Mouse (Mus musculus) forebrain, embryonic 13.5 days (tissue): ENCODE measurements around the gene Mapk7. TPM values are rescaled to one million over a fixed set of nuclear protein-coding genes. Genes with fewer than 3 reads are reported as not detected.
A peak's percentile ranks its signal among the peaks of the same experiment; 100 is the strongest.

Experiments used
- ATAC-seq: fragments of 200-750 bp; cut with Nextera tagmentation; 2 replicates; pipeline ENCODE4 v1.8.0; 2017
- H3K27ac ChIP-seq: fragments of 300-500 bp; sonication (generic); 2 replicates; pipeline ENCODE4 v1.5.1; 2015; ENCODE audit warnings: inconsistent platforms, mild to moderate bottlenecking, moderate library complexity
- H3K27me3 ChIP-seq: fragments of 300-500 bp; sonication (generic); 2 replicates; pipeline ENCODE4 v1.6.1; 2015; ENCODE audit warnings: mild to moderate bottlenecking, inconsistent platforms
- H3K36me3 ChIP-seq: fragments of 300-500 bp; sonication (generic); 2 replicates; pipeline ENCODE4 v1.6.1; 2015; ENCODE audit warnings: mild to moderate bottlenecking, inconsistent platforms; ENCODE audit not compliant: poor library complexity, severe bottlenecking
- H3K4me1 ChIP-seq: fragments of 300-500 bp; sonication (generic); 2 replicates; pipeline ENCODE4 v1.6.1; 2015; ENCODE audit warnings: inconsistent platforms
- H3K4me2 ChIP-seq: fragments of 300-500 bp; sonication (generic); 2 replicates; pipeline ENCODE4 v1.6.1; 2015; ENCODE audit warnings: inconsistent platforms, mild to moderate bottlenecking, moderate library complexity
- H3K4me3 ChIP-seq: fragments of 300-500 bp; sonication (generic); 2 replicates; pipeline ENCODE4 v1.5.1; 2015; ENCODE audit warnings: mild to moderate bottlenecking, inconsistent platforms
- H3K9ac ChIP-seq: fragments of 300-500 bp; sonication (generic); 2 replicates; pipeline ENCODE4 v1.6.1; 2015; ENCODE audit warnings: mild to moderate bottlenecking, inconsistent platforms
- H3K9me3 ChIP-seq: fragments of 300-500 bp; sonication (generic); replicated peaks from 2 replicates; pipeline ENCODE4 v1.6.1; 2016; ENCODE audit warnings: inconsistent platforms
- WGBS: fragments of 180-500 bp; shearing (Covaris S2); methylation state at CpG from one replicate; pipeline ENCODE4 v1.1.7; 2015; 5-methylcytosine and 5-hydroxymethylcytosine counted together
- polyA plus RNA-seq: library from polyadenylated mRNA; unstranded; fragments of >200 nt; fragmentation: Nextera tagmentation; extraction: Ambion mirVana; gene quantifications from 2 replicates; pipeline ENCODE4 v1.2.1, GENCODE M21; 2015

Mapk7 gene
- polyA plus RNA-seq, 1 experiment from 2014 or later: 91.2 TPM

DNA sequence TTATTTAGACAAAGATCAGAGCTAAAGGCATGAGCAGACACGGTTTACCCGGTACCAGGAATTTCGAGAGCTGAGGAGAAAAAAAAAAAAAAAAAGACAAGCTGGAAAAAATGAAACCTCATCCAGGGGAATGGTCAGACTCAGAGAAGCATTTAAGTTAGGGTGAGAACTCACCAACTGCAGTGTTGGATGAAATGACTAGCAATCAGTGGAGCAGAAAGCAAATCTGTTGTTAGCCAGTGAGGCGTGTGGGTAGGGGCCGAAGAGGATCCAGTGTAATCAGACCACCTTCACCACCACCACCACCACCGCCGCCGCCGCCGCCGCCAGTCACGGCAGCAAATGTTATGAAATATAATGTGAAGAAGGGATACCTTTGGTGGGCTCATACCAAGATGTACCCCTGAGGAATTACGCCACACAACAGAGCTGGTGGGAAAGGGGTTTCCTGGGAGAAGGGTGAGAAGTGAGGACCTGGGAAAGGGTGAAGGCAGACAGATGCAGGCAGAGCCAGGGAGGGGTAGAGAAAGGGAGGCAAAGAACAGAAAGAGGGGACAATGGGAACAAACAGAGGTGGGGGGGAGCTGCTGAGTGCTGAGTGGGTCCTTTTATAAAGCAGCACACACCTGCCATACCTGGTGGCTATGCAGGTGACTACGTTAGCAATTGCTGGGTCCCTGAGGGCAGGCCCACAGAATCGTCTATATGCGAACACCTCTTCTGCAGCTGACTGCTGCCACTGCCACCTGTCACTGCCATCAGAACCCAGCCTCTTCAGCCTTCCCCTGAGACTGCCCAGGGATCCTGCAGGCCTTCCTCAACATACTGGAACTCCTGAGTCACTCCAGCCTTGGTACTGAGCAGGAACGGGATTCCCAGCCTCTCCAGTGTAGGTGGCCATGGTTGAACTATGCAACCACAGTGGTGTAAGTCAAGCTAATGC is 16.4 kb downstream of the Mapk7 start:
- WGBS: 43% methylated on average over 17 of the region's 17 CpGs
- H3K27me3 ChIP-seq: no peaks in the 10 kb centered on the region
- 0 out of 2 replicates have a peak overlapping the region, but pooled peaks have one; percentile 3 for H3K9ac ChIP-seq
- H3K9me3 ChIP-seq: no peaks in the 10 kb centered on the region
- H3K4me1 ChIP-seq: peaks cover 10% of the 10 kb centered on the region
- no peak overlapping the region for H3K27ac ChIP-seq
- no peak overlapping the region for H3K4me3 ChIP-seq
- peak overlapping the region; percentile 40 for H3K4me2 ChIP-seq
- H3K36me3 ChIP-seq: no peaks in the 10 kb centered on the region
- no peak for ATAC-seq

DNA sequence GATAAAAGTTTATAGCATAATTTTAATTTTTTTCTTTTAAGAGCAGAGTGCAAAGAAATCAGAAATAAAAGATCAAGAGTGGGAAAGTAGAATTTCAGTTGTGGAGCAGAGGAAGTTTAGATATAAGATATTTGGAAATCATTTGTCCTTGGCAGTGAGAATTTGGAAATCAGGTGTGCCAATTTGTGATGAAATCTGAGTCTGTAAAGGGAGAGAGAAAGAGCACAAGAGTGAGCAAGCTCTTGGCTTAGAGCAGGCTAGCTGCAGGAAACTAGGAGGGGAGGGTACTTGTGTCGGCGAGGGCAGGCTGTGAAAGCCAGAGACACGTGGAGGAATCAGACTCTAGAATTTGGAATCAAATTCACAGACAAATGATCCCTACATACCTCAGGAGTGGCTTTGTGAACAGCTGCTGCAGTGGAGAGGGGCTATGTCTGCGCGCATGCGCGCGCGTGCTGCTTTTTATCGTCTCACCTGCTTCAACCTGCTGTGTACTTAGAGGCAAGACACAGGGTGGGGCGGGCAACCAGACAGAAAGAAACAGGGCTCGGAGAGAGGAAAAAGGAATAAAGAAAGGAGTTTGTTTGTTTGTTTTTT is 17.3 kb downstream of the Mapk7 start:
- WGBS: 43% methylated on average over 12 of the region's 12 CpGs
- no peak for ATAC-seq
- 0 out of 2 replicates have a peak overlapping the region, but pooled peaks have one; percentile 1 for H3K4me3 ChIP-seq

GRCm38 (mm10) chr11:61473630-61474029 is 20.6 kb downstream of the Mapk7 start:
- Histone ChIP-seq H3K36me3 (no peaks in the 10 kb centered on the region), H3K27ac (no peak overlapping the region), H3K9me3 (no peaks in the 10 kb centered on the region), H3K4me3 (no peak overlapping the region), H3K9ac (no peak overlapping the region), H3K4me1 (peaks cover 10% of the 10 kb centered on the region), H3K27me3 (no peaks in the 10 kb centered on the region), H3K4me2 (no peak overlapping the region)
- whole genome bisulfite sequencing: 84% methylated on average over 4 of the region's 4 CpGs
- no peak for ATAC-seq

More for the DNA sequence above, 17.3 kb downstream of the Mapk7 start:
- H3K9me3 ChIP-seq: no peaks in the 10 kb centered on the region
- peaks cover 10% of the 10 kb centered on the region for H3K4me1 ChIP-seq
- H3K36me3 ChIP-seq: no peaks in the 10 kb centered on the region
- H3K27ac ChIP-seq: no peak overlapping the region
- peak overlapping the region; percentile 3; the same call in 1 of the 2 replicates for H3K9ac ChIP-seq
- H3K4me2 ChIP-seq: peak overlapping the region; percentile 40
- H3K27me3 ChIP-seq: no peaks in the 10 kb centered on the region

DNA sequence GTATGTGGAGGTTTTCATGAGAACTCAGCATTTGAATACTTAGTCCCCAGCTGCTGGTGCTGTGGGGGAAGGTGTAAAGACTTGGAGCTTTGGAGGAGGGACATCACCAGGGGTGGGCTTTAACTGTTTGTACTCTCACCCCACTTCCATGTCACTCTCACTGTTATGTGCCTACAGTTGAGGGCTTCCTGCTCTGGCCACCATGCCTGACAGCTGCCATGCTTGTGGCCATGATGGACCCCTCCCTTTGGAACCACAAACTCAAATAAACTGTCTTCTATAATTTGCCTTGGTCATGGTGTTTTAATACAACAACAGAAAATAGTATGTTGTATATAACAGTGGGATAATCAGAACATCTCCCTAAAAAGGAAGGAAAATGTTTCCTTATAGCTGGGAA is 23.3 kb downstream of the Mapk7 start:
- no peaks in the 10 kb centered on the region for H3K4me1 ChIP-seq
- H3K9ac ChIP-seq: no peak overlapping the region
- H3K36me3 ChIP-seq: no peaks in the 10 kb centered on the region
- H3K4me3 ChIP-seq: no peak overlapping the region
- ATAC-seq: no peak
- no peak overlapping the region for H3K27ac ChIP-seq
- H3K9me3 ChIP-seq: no peaks in the 10 kb centered on the region
- no peak overlapping the region for H3K4me2 ChIP-seq
- no peaks in the 10 kb centered on the region for H3K27me3 ChIP-seq

- 84% methylated on average over 7 of the region's 7 CpGs for WGBS
- H3K27ac ChIP-seq: no peak overlapping the region
These were observed 24.8 kb downstream of the Mapk7 start for GRCm38 (mm10) chr11:61469317-61469917.

DNA sequence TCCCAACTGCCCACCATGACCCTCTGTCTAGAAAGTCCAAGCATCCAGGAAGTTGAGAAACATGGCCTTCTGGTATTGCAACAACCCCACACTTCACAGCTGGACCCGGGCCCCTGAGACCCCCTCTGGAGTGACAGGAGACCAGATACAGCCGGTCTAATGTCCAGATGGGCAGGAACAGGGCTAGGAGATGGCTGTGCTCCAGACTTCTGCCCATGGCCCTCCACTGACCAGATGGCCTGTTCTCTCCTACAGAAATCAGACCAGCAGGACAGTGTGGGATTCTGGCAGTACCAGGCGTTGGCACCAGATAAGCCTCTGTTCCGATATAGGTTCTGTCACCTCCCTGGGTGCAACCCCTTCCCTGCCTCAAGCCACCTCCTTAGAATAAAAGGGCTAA is 25.7 kb downstream of the Mapk7 start:
- H3K4me3 ChIP-seq: no peak overlapping the region
- H3K4me2 ChIP-seq: no peak overlapping the region
- no peak for ATAC-seq
- 80% methylated on average over 4 of the region's 4 CpGs for WGBS
- no peaks in the 10 kb centered on the region for H3K36me3 ChIP-seq
- no peaks in the 10 kb centered on the region for H3K9me3 ChIP-seq
- H3K27me3 ChIP-seq: no peaks in the 10 kb centered on the region
- H3K4me1 ChIP-seq: no peaks in the 10 kb centered on the region
- H3K9ac ChIP-seq: no peak overlapping the region
- no peak overlapping the region for H3K27ac ChIP-seq

More at GRCm38 (mm10) chr11:61469317-61469917, 24.8 kb downstream of the Mapk7 start:
- no peak overlapping the region for H3K4me3 ChIP-seq
- no peak overlapping the region for H3K9ac ChIP-seq
- H3K4me2 ChIP-seq: no peak overlapping the region
- no peak for ATAC-seq
- H3K9me3 ChIP-seq: no peaks in the 10 kb centered on the region
- no peaks in the 10 kb centered on the region for H3K27me3 ChIP-seq
- H3K4me1 ChIP-seq: no peaks in the 10 kb centered on the region
- H3K36me3 ChIP-seq: no peaks in the 10 kb centered on the region

- ATAC-seq: no peak
- no peaks in the 10 kb centered on the region for H3K27me3 ChIP-seq
- no peak overlapping the region for H3K27ac ChIP-seq
- H3K4me3 ChIP-seq: no peak overlapping the region
- no peak overlapping the region for H3K4me2 ChIP-seq
- H3K9me3 ChIP-seq: no peaks in the 10 kb centered on the region
- no peak overlapping the region for H3K9ac ChIP-seq
- WGBS: 52% methylated on average over 4 of the region's 4 CpGs
- no peaks in the 10 kb centered on the region for H3K36me3 ChIP-seq
- no peaks in the 10 kb centered on the region for H3K4me1 ChIP-seq
These were observed 28.8 kb downstream of the Mapk7 start for GRCm38 (mm10) chr11:61465422-61465821.

DNA sequence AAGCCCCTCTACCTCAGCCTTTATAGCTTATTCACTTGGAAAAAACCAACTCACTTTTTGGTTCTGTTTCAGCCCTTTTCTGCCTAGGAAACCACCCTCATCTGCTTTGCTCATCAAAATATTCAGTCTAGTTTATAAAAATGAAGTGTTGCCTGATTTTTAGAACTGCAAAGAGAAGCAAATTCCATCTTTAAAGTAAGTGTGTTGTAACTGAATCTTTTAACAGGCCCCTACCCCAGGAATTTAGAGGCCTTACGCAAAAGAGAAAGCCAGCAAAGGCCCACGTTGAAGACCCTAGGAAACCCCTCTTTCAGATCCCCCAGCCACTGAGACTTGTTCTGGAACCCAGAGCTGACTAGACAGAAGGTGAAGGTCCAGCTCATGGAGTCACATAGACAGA is 30.1 kb downstream of the Mapk7 start:
- 80% methylated on average over 2 of the region's 2 CpGs for WGBS
- H3K4me2 ChIP-seq: no peak overlapping the region
- H3K27me3 ChIP-seq: no peaks in the 10 kb centered on the region
- no peaks in the 10 kb centered on the region for H3K9me3 ChIP-seq
- no peak for ATAC-seq
- no peak overlapping the region for H3K4me3 ChIP-seq
- H3K27ac ChIP-seq: no peak overlapping the region
- H3K4me1 ChIP-seq: no peaks in the 10 kb centered on the region
- no peak overlapping the region for H3K9ac ChIP-seq
- H3K36me3 ChIP-seq: no peaks in the 10 kb centered on the region

DNA sequence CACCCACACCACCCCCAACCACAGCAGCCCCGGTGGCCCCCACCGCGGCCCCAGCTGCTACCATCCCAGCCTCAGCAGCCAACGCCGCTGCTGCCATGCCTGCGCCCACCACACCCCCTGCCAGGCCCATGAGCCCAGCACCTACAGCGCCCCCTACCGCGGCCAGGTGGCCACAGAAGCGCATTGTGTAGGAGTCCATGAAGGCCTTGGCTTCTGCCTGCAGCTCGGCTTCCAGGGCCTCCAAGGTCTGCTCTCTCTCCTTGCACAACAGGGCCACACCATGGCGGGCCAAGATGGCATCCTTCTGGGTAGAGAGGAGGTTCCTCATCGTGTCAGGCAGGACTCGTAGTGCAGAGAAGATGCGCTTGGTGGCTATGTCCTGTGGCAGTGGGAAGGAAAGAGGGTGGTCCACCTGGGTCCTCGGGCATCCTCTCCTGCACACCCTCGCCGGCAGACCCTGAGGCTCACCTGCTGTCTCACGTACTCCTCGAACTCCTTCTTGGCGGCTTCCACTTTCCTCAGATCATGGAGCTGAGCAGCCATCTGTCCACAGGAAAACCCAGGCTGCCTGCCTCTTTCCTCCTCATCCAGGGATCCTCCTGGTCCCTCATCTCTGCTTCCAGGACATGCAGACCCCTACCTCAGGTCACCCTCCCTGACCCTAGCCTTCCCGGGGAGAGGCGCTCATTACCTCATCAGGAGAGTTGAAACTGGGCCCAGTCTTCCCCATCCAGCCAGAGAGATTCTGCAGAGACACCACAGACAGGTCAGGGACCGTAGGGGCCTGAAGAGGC is 44.5 kb downstream of the Mapk7 start:
- Histone ChIP-seq H3K9ac (no peak overlapping the region), H3K4me3 (no peak overlapping the region), H3K27me3 (no peaks in the 10 kb centered on the region), H3K27ac (0 out of 2 replicates have a peak overlapping the region, but pooled peaks have one; percentile 57), H3K4me2 (no peak overlapping the region), H3K4me1 (peaks cover 50% of the 10 kb centered on the region), H3K9me3 (no peaks in the 10 kb centered on the region), H3K36me3 (no peaks in the 10 kb centered on the region)
- 76% methylated on average over 24 of the region's 24 CpGs for WGBS
- ATAC-seq: no peak

DNA sequence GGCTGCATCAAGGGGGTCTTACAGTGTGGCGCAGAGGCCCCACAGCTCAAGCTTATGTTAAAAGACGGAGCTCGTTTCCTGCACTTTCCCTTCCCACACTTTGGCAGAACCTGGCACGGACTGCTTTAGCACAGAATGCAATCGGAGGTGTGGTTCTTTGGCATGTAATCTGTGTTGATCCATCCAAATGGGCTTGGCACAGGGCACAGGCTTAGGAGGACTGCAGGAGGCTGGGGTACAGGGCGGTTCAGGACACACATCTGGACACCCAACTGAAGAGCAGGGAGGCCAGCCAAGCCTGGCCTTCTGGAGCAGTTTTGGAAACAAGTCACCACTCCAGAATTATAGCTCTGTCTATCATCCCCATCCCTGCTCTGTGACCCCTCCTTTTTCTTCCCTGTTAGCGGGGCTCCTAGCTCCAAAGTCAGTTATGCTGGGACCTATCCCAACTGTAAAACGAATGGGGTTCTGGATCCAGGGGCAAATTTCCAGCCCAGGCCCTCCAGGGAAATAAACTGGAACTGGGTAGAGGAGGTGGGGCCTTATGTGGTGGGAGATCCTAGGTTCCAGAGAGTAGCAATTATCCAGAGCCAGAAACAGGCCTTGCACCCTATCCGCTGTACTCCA is 45.5 kb downstream of the Mapk7 start:
- H3K4me3 ChIP-seq: no peak overlapping the region
- H3K4me2 ChIP-seq: peak overlapping the region; percentile 16
- H3K27ac ChIP-seq: peak overlapping the region; percentile 57
- no peaks in the 10 kb centered on the region for H3K36me3 ChIP-seq
- no peaks in the 10 kb centered on the region for H3K27me3 ChIP-seq
- H3K9me3 ChIP-seq: no peaks in the 10 kb centered on the region
- peaks cover 44% of the 10 kb centered on the region for H3K4me1 ChIP-seq
- ATAC-seq: peak; percentile 52
- H3K9ac ChIP-seq: 0 out of 2 replicates have a peak overlapping the region, but pooled peaks have one; percentile 26
- WGBS: 55% methylated on average over 9 of the region's 9 CpGs

GRCm38 (mm10) chr11:61448041-61448440 is 46.2 kb downstream of the Mapk7 start:
- Histone ChIP-seq H3K9me3 (no peaks in the 10 kb centered on the region), H3K27me3 (no peaks in the 10 kb centered on the region), H3K36me3 (no peaks in the 10 kb centered on the region), H3K27ac (peak overlapping the region; percentile 57), H3K4me1 (peaks cover 37% of the 10 kb centered on the region), H3K9ac (no peak overlapping the region), H3K4me3 (no peak overlapping the region), H3K4me2 (no peak overlapping the region)
- 47% methylated on average over 5 of the region's 5 CpGs for WGBS
- ATAC-seq: no peak
